Mouse (Mus musculus): Measurements from ENCODE around the gene Kmt2a. TPM values are rescaled to one million over a fixed set of nuclear protein-coding genes. Genes with fewer than 3 reads are reported as not detected.

Kmt2a gene
- polyA plus RNA-seq, 1 experiment = 5.6 TPM

GRCm38 (mm10) chr9:44858657-44859056 lies 22.4 kb downstream of the Kmt2a start:
- no peaks in the 10 kb centered on the region for H3K27me3 ChIP-seq (ENCODE audit: control insufficient read depth, insufficient read depth, insufficient read length)
- TF ChIP-seq MYOG (IDR thresholded peaks at IDR 0.05; ENCODE audit: control insufficient read depth, extremely low read depth, insufficient read length) (no peak), CTCF (IDR thresholded peaks at IDR 0.05; ENCODE audit: control insufficient read depth, insufficient read depth, insufficient read length) (no peak), MAX (IDR thresholded peaks at IDR 0.05) (no peak), USF1 (IDR thresholded peaks at IDR 0.05; ENCODE audit: low read depth) (no peak), MYOD1 (IDR thresholded peaks at IDR 0.05; ENCODE audit: control insufficient read depth, insufficient read length, low read depth) (no peak), CEBPB (IDR thresholded peaks at IDR 0.05; ENCODE audit: low read depth) (no peak), FOSL1 (IDR thresholded peaks at IDR 0.05; ENCODE audit: insufficient read depth, low read length, poor library complexity, severe bottlenecking) (no peak)
- H3K79me2 ChIP-seq (ENCODE audit: control insufficient read depth, insufficient read depth) = peaks cover 100% of the 10 kb centered on the region

DNA sequence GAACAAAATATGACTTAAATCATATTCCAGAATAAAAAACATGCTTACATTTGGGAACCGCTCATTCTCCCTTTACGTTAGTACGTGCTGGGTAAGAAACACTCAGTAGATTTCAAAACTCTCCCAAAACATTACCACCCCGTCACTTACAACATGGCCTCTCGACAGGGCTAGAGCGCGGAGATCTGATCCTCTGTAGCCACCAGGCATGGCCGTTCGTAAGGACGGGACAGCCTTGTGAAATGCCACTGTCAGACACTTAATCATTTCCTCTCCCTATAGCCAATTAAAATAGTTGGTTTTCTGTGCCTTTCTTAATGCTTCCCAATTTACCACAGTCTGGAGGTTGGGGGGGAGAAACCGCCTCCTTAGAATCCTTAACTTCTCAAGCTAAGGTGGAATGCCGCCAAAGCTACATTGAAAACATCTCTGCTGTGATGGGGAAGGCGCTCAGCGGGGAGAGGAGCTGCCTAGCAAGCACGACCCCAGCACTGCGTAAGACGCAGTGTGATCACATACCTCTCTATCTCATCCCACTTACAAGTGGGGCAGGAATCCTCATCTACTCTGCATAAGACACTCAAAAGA lies 23.6 kb downstream of the Kmt2a start:
- TF ChIP-seq CEBPB (IDR thresholded peaks at IDR 0.05; ENCODE audit: low read depth) (no peak), MYOD1 (IDR thresholded peaks at IDR 0.05; ENCODE audit: control insufficient read depth, insufficient read length, low read depth) (no peak), MAX (IDR thresholded peaks at IDR 0.05) (no peak), CTCF (IDR thresholded peaks at IDR 0.05; ENCODE audit: control insufficient read depth, insufficient read depth, insufficient read length) (no peak), MYOG (IDR thresholded peaks at IDR 0.05; ENCODE audit: control insufficient read depth, extremely low read depth, insufficient read length) (no peak), FOSL1 (IDR thresholded peaks at IDR 0.05; ENCODE audit: insufficient read depth, low read length, poor library complexity, severe bottlenecking) (no peak), USF1 (IDR thresholded peaks at IDR 0.05; ENCODE audit: low read depth) (no peak)
- Histone ChIP-seq H3ac (ENCODE audit: control insufficient read depth, insufficient read length, low read depth) (no peak overlapping the region), H3K4me3 (ENCODE audit: insufficient read depth, poor library complexity, severe bottlenecking) (no peak overlapping the region), H3K36me3 (ENCODE audit: control insufficient read depth, insufficient read depth) (peaks cover 25% of the 10 kb centered on the region), H3K79me2 (ENCODE audit: control insufficient read depth, insufficient read depth) (peaks cover 100% of the 10 kb centered on the region), H3K27me3 (ENCODE audit: control insufficient read depth, insufficient read depth, insufficient read length) (no peaks in the 10 kb centered on the region), H3K79me3 (ENCODE audit: low read depth) (peaks cover 67% of the 10 kb centered on the region)

More at GRCm38 (mm10) chr9:44858657-44859056, 22.4 kb downstream of the Kmt2a start:
- Histone ChIP-seq H3ac (ENCODE audit: control insufficient read depth, insufficient read length, low read depth) (no peak overlapping the region), H3K36me3 (ENCODE audit: control insufficient read depth, insufficient read depth) (peaks cover 31% of the 10 kb centered on the region), H3K4me3 (ENCODE audit: insufficient read depth, poor library complexity, severe bottlenecking) (no peak overlapping the region), H3K79me3 (ENCODE audit: low read depth) (peaks cover 71% of the 10 kb centered on the region)

- Histone ChIP-seq H3K36me3 (ENCODE audit: control insufficient read depth, insufficient read depth) (peaks cover 21% of the 10 kb centered on the region), H3ac (ENCODE audit: control insufficient read depth, insufficient read length, low read depth) (no peak overlapping the region), H3K4me3 (ENCODE audit: insufficient read depth, poor library complexity, severe bottlenecking) (no peak overlapping the region), H3K27me3 (ENCODE audit: control insufficient read depth, insufficient read depth, insufficient read length) (no peaks in the 10 kb centered on the region), H3K79me3 (ENCODE audit: low read depth) (peaks cover 58% of the 10 kb centered on the region), H3K79me2 (ENCODE audit: control insufficient read depth, insufficient read depth) (peaks cover 96% of the 10 kb centered on the region)
- TF ChIP-seq MAX (IDR thresholded peaks at IDR 0.05) (no peak), MYOD1 (IDR thresholded peaks at IDR 0.05; ENCODE audit: control insufficient read depth, insufficient read length, low read depth) (no peak), MYOG (IDR thresholded peaks at IDR 0.05; ENCODE audit: control insufficient read depth, extremely low read depth, insufficient read length) (no peak), CEBPB (IDR thresholded peaks at IDR 0.05; ENCODE audit: low read depth) (no peak)
Measured at GRCm38 (mm10) chr9:44855153-44855552, 25.9 kb downstream of the Kmt2a start.

DNA sequence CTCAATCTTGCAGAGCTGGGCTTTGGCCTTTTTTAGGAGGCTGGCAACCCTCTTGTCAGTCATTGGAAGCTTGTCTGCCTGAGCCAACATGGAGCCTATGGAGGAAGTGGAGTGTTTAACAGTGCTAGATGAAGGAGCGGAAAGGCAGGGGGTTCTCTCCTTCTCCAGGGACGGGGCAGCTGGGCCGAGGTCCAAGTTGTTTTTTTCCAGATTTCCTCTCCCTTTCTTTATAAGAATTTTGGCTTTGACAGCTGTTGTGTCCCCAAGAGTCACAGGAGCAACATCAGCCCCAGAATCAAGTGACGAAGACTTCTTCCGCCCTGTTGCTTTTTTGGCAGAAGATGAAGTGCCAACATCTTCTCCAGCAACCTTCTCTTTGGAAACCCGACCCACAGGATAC lies 33.6 kb downstream of the Kmt2a start:
- Histone ChIP-seq H3K27me3 (ENCODE audit: control insufficient read depth, insufficient read depth, insufficient read length) (no peaks in the 10 kb centered on the region), H3K4me3 (ENCODE audit: insufficient read depth, poor library complexity, severe bottlenecking) (no peak overlapping the region), H3K79me2 (ENCODE audit: control insufficient read depth, insufficient read depth) (peaks cover 19% of the 10 kb centered on the region), H3K79me3 (ENCODE audit: low read depth) (peaks cover 11% of the 10 kb centered on the region), H3ac (ENCODE audit: control insufficient read depth, insufficient read length, low read depth) (no peak overlapping the region), H3K36me3 (ENCODE audit: control insufficient read depth, insufficient read depth) (peaks cover 87% of the 10 kb centered on the region)
- TF ChIP-seq CEBPB (IDR thresholded peaks at IDR 0.05; ENCODE audit: low read depth) (no peak), MAX (IDR thresholded peaks at IDR 0.05) (no peak), CTCF (IDR thresholded peaks at IDR 0.05; ENCODE audit: control insufficient read depth, insufficient read depth, insufficient read length) (no peak), USF1 (IDR thresholded peaks at IDR 0.05; ENCODE audit: low read depth) (no peak), FOSL1 (IDR thresholded peaks at IDR 0.05; ENCODE audit: insufficient read depth, low read length, poor library complexity, severe bottlenecking) (no peak), MYOG (IDR thresholded peaks at IDR 0.05; ENCODE audit: control insufficient read depth, extremely low read depth, insufficient read length) (no peak), MYOD1 (IDR thresholded peaks at IDR 0.05; ENCODE audit: control insufficient read depth, insufficient read length, low read depth) (no peak)

DNA sequence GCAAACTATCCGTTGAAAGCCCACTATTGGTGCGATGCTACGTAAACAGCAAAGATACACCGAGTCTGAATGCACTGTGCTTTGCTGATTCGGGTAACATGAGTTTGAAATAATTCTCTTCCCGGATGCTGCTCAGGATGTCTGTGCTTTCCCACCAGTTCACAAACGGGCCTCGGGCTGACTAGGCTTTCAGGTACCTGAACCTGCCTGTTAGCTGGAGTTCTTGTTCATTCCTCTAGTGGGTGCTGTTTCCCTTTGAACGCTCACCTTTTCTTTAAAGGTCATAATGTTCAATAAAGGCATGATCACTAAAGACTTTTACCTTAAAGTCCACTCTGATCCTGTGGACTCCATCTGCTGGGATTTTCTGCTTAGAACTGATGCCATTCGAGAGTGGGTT lies 39.9 kb downstream of the Kmt2a start:
- Histone ChIP-seq H3K36me3 (ENCODE audit: control insufficient read depth, insufficient read depth) (peaks cover 64% of the 10 kb centered on the region), H3K4me3 (ENCODE audit: insufficient read depth, poor library complexity, severe bottlenecking) (no peak overlapping the region)

More for the DNA sequence above, 39.9 kb downstream of the Kmt2a start:
- no peaks in the 10 kb centered on the region for H3K27me3 ChIP-seq (ENCODE audit: control insufficient read depth, insufficient read depth, insufficient read length)
- no peak overlapping the region for H3ac ChIP-seq (ENCODE audit: control insufficient read depth, insufficient read length, low read depth)
- no peaks in the 10 kb centered on the region for H3K79me2 ChIP-seq (ENCODE audit: control insufficient read depth, insufficient read depth)
- H3K79me3 ChIP-seq (ENCODE audit: low read depth) = no peaks in the 10 kb centered on the region
- TF ChIP-seq FOSL1 (IDR thresholded peaks at IDR 0.05; ENCODE audit: insufficient read depth, low read length, poor library complexity, severe bottlenecking) = no peak
- no peak for TF ChIP-seq MYOD1 (IDR thresholded peaks at IDR 0.05; ENCODE audit: control insufficient read depth, insufficient read length, low read depth)
- no peak for TF ChIP-seq MYOG (IDR thresholded peaks at IDR 0.05; ENCODE audit: control insufficient read depth, extremely low read depth, insufficient read length)
- TF ChIP-seq CEBPB (IDR thresholded peaks at IDR 0.05; ENCODE audit: low read depth) = no peak
- TF ChIP-seq MAX (IDR thresholded peaks at IDR 0.05) = no peak
- TF ChIP-seq CTCF (IDR thresholded peaks at IDR 0.05; ENCODE audit: control insufficient read depth, insufficient read depth, insufficient read length) = no peak
- TF ChIP-seq USF1 (IDR thresholded peaks at IDR 0.05; ENCODE audit: low read depth) = no peak

Measured in C2C12 (cell line).